Mouse (Mus musculus) heart, embryonic 12.5 days (tissue): ENCODE measurements at regions not wholly inside any gene's neighbourhood (a gene's known extent, or its start where the extent isn't known, plus 50 kb on each side); places are given as distances from the start of the nearest gene placed in this dataset.

ENCODE experiments used
- ATAC-seq: fragments of 200-750 bp; cut with Nextera tagmentation; 2 replicates; pipeline ENCODE4 v1.8.0; 2017; ENCODE audit warnings: moderate TSS enrichment, moderate library complexity; ENCODE audit not compliant: insufficient number of reproducible peaks, low FRiP score
- H3K27ac ChIP-seq: fragments of 300-500 bp; sonication (generic); 2 replicates; pipeline ENCODE4 v1.5.1; 2016; ENCODE audit warnings: mild to moderate bottlenecking, moderate library complexity; ENCODE audit not compliant: poor library complexity, severe bottlenecking
- H3K27me3 ChIP-seq: fragments of 300-500 bp; sonication (generic); replicated peaks from 2 replicates; pipeline ENCODE4 v1.6.1; 2016; ENCODE audit warnings: mild to moderate bottlenecking, moderate library complexity
- H3K36me3 ChIP-seq: fragments of 300-500 bp; sonication (generic); 2 replicates; pipeline ENCODE4 v1.6.1; 2016; ENCODE audit warnings: mild to moderate bottlenecking, moderate library complexity
- H3K4me1 ChIP-seq: fragments of 300-500 bp; sonication (generic); replicated peaks from 2 replicates; pipeline ENCODE4 v1.6.1; 2016; ENCODE audit warnings: mild to moderate bottlenecking
- H3K4me2 ChIP-seq: fragments of 300-500 bp; sonication (generic); 2 replicates; pipeline ENCODE4 v1.6.1; 2016; ENCODE audit warnings: mild to moderate bottlenecking, moderate library complexity
- H3K4me3 ChIP-seq: fragments of 300-500 bp; sonication (generic); 2 replicates; pipeline ENCODE4 v1.5.1; 2016; ENCODE audit warnings: mild to moderate bottlenecking
- H3K9ac ChIP-seq: fragments of 300-500 bp; sonication (generic); 2 replicates; pipeline ENCODE4 v1.6.1; 2016; ENCODE audit warnings: mild to moderate bottlenecking, moderate library complexity
- H3K9me3 ChIP-seq: fragments of 300-500 bp; sonication (generic); replicated peaks from 2 replicates; pipeline ENCODE4 v1.6.1; 2016; ENCODE audit warnings: mild to moderate bottlenecking, moderate library complexity
- WGBS: fragments of 180-500 bp; shearing (Covaris S2); methylation state at CpG from one replicate; pipeline ENCODE4 v1.1.7; 2016; 5-methylcytosine and 5-hydroxymethylcytosine counted together

- no peak overlapping the region for H3K27ac ChIP-seq
- no peak overlapping the region for H3K4me3 ChIP-seq
- peaks cover 5% of the 10 kb centered on the region; the same call in 1 of the 2 replicates for H3K4me1 ChIP-seq
- H3K27me3 ChIP-seq: 0 out of 2 replicates have a peak, but pooled peaks cover 9% of the 10 kb centered on the region
- no peaks in the 10 kb centered on the region for H3K9me3 ChIP-seq
- no peaks in the 10 kb centered on the region for H3K36me3 ChIP-seq
- H3K9ac ChIP-seq: no peak overlapping the region
- WGBS: 79% methylated on average over 3 of the region's 3 CpGs
- no peak overlapping the region for H3K4me2 ChIP-seq
- ATAC-seq: no peak
These were observed 232.7 kb upstream of the Zfp703 start for GRCm38 (mm10) chr8:26744424-26744823.

- no peak overlapping the region for H3K9ac ChIP-seq
- no peak overlapping the region for H3K4me3 ChIP-seq
- H3K4me1 ChIP-seq: peaks cover 7% of the 10 kb centered on the region; the same call in 1 of the 2 replicates
- H3K27me3 ChIP-seq: 0 out of 2 replicates have a peak, but pooled peaks cover 9% of the 10 kb centered on the region
- no peaks in the 10 kb centered on the region for H3K36me3 ChIP-seq
- no peaks in the 10 kb centered on the region for H3K9me3 ChIP-seq
- H3K27ac ChIP-seq: no peak overlapping the region
- H3K4me2 ChIP-seq: no peak overlapping the region
- no peak for ATAC-seq
- WGBS: 84% methylated on average over 3 of the region's 3 CpGs
These were observed 230.3 kb upstream of the Zfp703 start for GRCm38 (mm10) chr8:26746811-26747210.

GRCm38 (mm10) chr8:26747241-26747972 lies 229.7 kb upstream of the Zfp703 start:
- H3K4me3 ChIP-seq: no peak overlapping the region
- ATAC-seq: no peak
- no peak overlapping the region for H3K27ac ChIP-seq
- no peaks in the 10 kb centered on the region for H3K9me3 ChIP-seq
- H3K36me3 ChIP-seq: no peaks in the 10 kb centered on the region
- no peak overlapping the region for H3K4me2 ChIP-seq
- peaks cover 7% of the 10 kb centered on the region; the same call in 1 of the 2 replicates for H3K4me1 ChIP-seq
- WGBS: 53% methylated on average over 19 of the region's 19 CpGs
- H3K27me3 ChIP-seq: 0 out of 2 replicates have a peak, but pooled peaks cover 9% of the 10 kb centered on the region
- H3K9ac ChIP-seq: no peak overlapping the region

GRCm38 (mm10) chr8:26748161-26748971 lies 228.8 kb upstream of the Zfp703 start:
- no peaks in the 10 kb centered on the region for H3K9me3 ChIP-seq
- H3K4me3 ChIP-seq: no peak overlapping the region
- no peaks in the 10 kb centered on the region for H3K36me3 ChIP-seq
- ATAC-seq: no peak
- H3K27ac ChIP-seq: no peak overlapping the region
- H3K9ac ChIP-seq: no peak overlapping the region
- peaks cover 7% of the 10 kb centered on the region; the same call in 1 of the 2 replicates for H3K4me1 ChIP-seq
- H3K4me2 ChIP-seq: no peak overlapping the region
- 0 out of 2 replicates have a peak, but pooled peaks cover 9% of the 10 kb centered on the region for H3K27me3 ChIP-seq
- 64% methylated on average over 10 of the region's 14 CpGs for WGBS

- H3K27ac ChIP-seq: no peak overlapping the region
- no peak overlapping the region for H3K4me2 ChIP-seq
- no peaks in the 10 kb centered on the region for H3K36me3 ChIP-seq
- H3K4me1 ChIP-seq: peaks cover 7% of the 10 kb centered on the region; the same call in 1 of the 2 replicates
- H3K9me3 ChIP-seq: no peaks in the 10 kb centered on the region
- H3K9ac ChIP-seq: no peak overlapping the region
- H3K27me3 ChIP-seq: 0 out of 2 replicates have a peak, but pooled peaks cover 9% of the 10 kb centered on the region
- H3K4me3 ChIP-seq: no peak overlapping the region
- ATAC-seq: no peak
- WGBS: 54% methylated on average over 1 of the region's 1 CpGs
These were observed 228.2 kb upstream of the Zfp703 start for GRCm38 (mm10) chr8:26748972-26749291.

GRCm38 (mm10) chr8:26750120-26750519 lies 227.0 kb upstream of the Zfp703 start:
- Histone ChIP-seq H3K36me3 (no peaks in the 10 kb centered on the region), H3K4me3 (no peak overlapping the region), H3K4me2 (no peak overlapping the region), H3K27ac (no peak overlapping the region), H3K9me3 (no peaks in the 10 kb centered on the region), H3K4me1 (peaks cover 7% of the 10 kb centered on the region; the same call in 1 of the 2 replicates), H3K27me3 (0 out of 2 replicates have a peak, but pooled peaks cover 9% of the 10 kb centered on the region), H3K9ac (no peak overlapping the region)
- ATAC-seq: no peak
- 93% methylated on average over 1 of the region's 1 CpGs for WGBS

- Histone ChIP-seq H3K27me3 (0 out of 2 replicates have a peak, but pooled peaks cover 6% of the 10 kb centered on the region), H3K4me3 (no peak overlapping the region), H3K4me2 (no peak overlapping the region), H3K9ac (no peak overlapping the region), H3K36me3 (no peaks in the 10 kb centered on the region), H3K4me1 (peaks cover 7% of the 10 kb centered on the region; the same call in 1 of the 2 replicates), H3K27ac (no peak overlapping the region), H3K9me3 (no peaks in the 10 kb centered on the region)
- WGBS: 84% methylated on average over 5 of the region's 5 CpGs
- ATAC-seq: no peak
These were observed 225.5 kb upstream of the Zfp703 start for GRCm38 (mm10) chr8:26751651-26752050.

- ATAC-seq: no peak
- Histone ChIP-seq H3K4me2 (no peak overlapping the region), H3K27ac (no peak overlapping the region), H3K9ac (no peak overlapping the region), H3K9me3 (peaks cover 10% of the 10 kb centered on the region), H3K4me3 (no peak overlapping the region), H3K27me3 (no peaks in the 10 kb centered on the region), H3K4me1 (no peaks in the 10 kb centered on the region), H3K36me3 (no peaks in the 10 kb centered on the region)
- WGBS: 50% methylated on average over 2 of the region's 2 CpGs
These were observed 220.7 kb upstream of the Zfp703 start for GRCm38 (mm10) chr8:26756452-26756851.

GRCm38 (mm10) chr8:26760726-26761125 lies 216.4 kb upstream of the Zfp703 start:
- Histone ChIP-seq H3K36me3 (no peaks in the 10 kb centered on the region), H3K4me3 (no peak overlapping the region), H3K27me3 (peaks cover 14% of the 10 kb centered on the region; the same call in 1 of the 2 replicates), H3K9me3 (peaks cover 16% of the 10 kb centered on the region), H3K27ac (no peak overlapping the region), H3K4me2 (no peak overlapping the region), H3K9ac (no peak overlapping the region), H3K4me1 (no peaks in the 10 kb centered on the region)
- WGBS: 85% methylated on average over 1 of the region's 1 CpGs
- ATAC-seq: no peak

- H3K9ac ChIP-seq: no peak overlapping the region
- peaks cover 16% of the 10 kb centered on the region for H3K9me3 ChIP-seq
- H3K4me1 ChIP-seq: no peaks in the 10 kb centered on the region
- H3K4me2 ChIP-seq: no peak overlapping the region
- no peaks in the 10 kb centered on the region for H3K36me3 ChIP-seq
- ATAC-seq: no peak
- no peak overlapping the region for H3K27ac ChIP-seq
- WGBS: 87% methylated on average over 16 of the region's 16 CpGs
- peaks cover 36% of the 10 kb centered on the region for H3K27me3 ChIP-seq
- H3K4me3 ChIP-seq: no peak overlapping the region
These were observed 214.0 kb upstream of the Zfp703 start for GRCm38 (mm10) chr8:26762942-26763778.
